Mouse (Mus musculus): ENCODE data around the gene Rbfox3. TPM values are rescaled to one million over a fixed set of nuclear protein-coding genes. Genes with fewer than 3 reads are reported as not detected.

Gene Rbfox3
- polyA plus RNA-seq, 1 experiment from 2014 or later = not detected

DNA sequence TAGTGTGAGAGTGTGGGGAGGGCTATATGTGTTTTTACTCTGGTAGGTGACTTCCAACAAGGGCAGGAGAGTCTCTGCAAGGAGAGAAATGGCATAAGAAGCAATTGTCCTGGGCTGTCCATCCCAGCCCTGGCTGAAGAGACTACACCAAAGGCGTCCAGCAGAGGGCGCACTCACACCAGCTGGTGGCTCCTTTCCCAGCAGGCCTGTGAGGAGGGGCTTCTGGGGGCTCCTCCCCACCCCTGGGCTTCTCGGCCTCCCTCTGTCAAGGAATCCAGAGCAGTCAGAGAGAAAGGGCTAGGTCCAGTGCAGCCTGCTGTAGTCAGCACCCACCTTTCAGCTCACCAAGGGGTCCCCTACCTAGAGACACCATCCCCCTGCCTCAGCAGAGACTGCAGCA, 337.8 kb downstream of the Rbfox3 start:
- no peak overlapping the region for H3K4me3 ChIP-seq (ENCODE audit: inconsistent target)
- no peak overlapping the region for H3K27ac ChIP-seq
- 0% methylated on average over 3 of the region's 3 CpGs for WGBS (ENCODE audit: missing documents)
- H3K79me2 ChIP-seq (ENCODE audit: inconsistent target) = no peaks in the 10 kb centered on the region
- H3K36me3 ChIP-seq (ENCODE audit: inconsistent target) = no peaks in the 10 kb centered on the region

DNA sequence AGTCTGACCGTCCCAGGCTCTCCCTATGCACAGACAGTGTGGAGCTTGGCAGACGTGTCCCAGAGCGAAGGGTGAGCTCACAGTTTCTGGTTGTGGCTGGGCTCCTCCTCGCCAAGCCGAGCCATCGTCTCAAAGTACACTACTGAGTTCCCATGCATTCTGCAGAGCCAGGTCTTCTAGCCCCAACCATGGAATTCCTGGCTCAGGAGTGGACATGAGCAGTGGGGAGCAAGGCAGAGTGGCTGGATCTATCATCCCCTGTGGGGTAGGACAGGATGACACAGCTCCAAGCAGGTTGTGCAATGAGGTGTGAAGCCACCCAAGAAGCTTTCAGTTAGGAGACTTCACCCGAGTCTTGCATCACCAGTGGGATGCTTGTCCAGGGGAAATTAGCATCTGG, 338.4 kb downstream of the Rbfox3 start:
- no peaks in the 10 kb centered on the region for H3K79me2 ChIP-seq (ENCODE audit: inconsistent target)
- WGBS (ENCODE audit: missing documents) = 63% methylated on average over 7 of the region's 7 CpGs
- H3K4me3 ChIP-seq (ENCODE audit: inconsistent target) = no peak overlapping the region
- H3K27ac ChIP-seq = no peak overlapping the region
- H3K36me3 ChIP-seq (ENCODE audit: inconsistent target) = no peaks in the 10 kb centered on the region

GRCm38 (mm10) chr11:118570164-118570563, 341.2 kb downstream of the Rbfox3 start:
- no peaks in the 10 kb centered on the region for H3K79me2 ChIP-seq (ENCODE audit: inconsistent target)
- H3K36me3 ChIP-seq (ENCODE audit: inconsistent target) = no peaks in the 10 kb centered on the region
- no peak overlapping the region for H3K27ac ChIP-seq
- H3K4me3 ChIP-seq (ENCODE audit: inconsistent target) = no peak overlapping the region
- WGBS (ENCODE audit: missing documents) = 3% methylated on average over 27 of the region's 27 CpGs

GRCm38 (mm10) chr11:118569571-118570062, 341.8 kb downstream of the Rbfox3 start:
- WGBS (ENCODE audit: missing documents) = 4% methylated on average over 49 of the region's 51 CpGs
- Histone ChIP-seq H3K4me3 (ENCODE audit: inconsistent target) (no peak overlapping the region), H3K79me2 (ENCODE audit: inconsistent target) (no peaks in the 10 kb centered on the region), H3K36me3 (ENCODE audit: inconsistent target) (no peaks in the 10 kb centered on the region), H3K27ac (no peak overlapping the region)

- WGBS (ENCODE audit: missing documents) = 83% methylated on average over 5 of the region's 5 CpGs
- H3K36me3 ChIP-seq (ENCODE audit: inconsistent target) = no peaks in the 10 kb centered on the region
- no peak overlapping the region for H3K27ac ChIP-seq
- H3K4me3 ChIP-seq (ENCODE audit: inconsistent target) = no peak overlapping the region
- no peaks in the 10 kb centered on the region for H3K79me2 ChIP-seq (ENCODE audit: inconsistent target)
These were observed 347.5 kb downstream of the Rbfox3 start for GRCm38 (mm10) chr11:118563877-118564276.

DNA sequence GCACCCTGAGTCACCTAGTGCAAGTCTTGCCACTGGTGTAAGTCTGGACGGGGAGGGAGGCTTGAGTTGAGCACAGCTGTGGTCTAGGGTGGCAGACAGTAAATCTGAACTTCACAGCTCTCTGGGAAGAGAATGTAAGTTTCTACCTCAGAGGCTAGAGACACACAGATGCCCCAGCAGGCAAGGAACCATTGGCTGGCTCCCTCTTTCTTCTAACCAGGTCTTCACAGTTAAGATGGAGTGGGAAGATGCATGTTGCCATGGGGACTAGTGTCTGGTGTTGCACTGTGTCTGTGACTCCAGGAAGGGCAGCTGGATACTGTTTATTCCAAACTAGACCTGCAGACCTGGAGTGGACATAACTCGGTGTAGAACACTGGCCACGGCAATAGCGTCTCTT, 348.6 kb downstream of the Rbfox3 start:
- 75% methylated on average over 4 of the region's 4 CpGs for WGBS (ENCODE audit: missing documents)
- H3K27ac ChIP-seq = no peak overlapping the region
- H3K36me3 ChIP-seq (ENCODE audit: inconsistent target) = no peaks in the 10 kb centered on the region
- no peaks in the 10 kb centered on the region for H3K79me2 ChIP-seq (ENCODE audit: inconsistent target)
- no peak overlapping the region for H3K4me3 ChIP-seq (ENCODE audit: inconsistent target)

- Histone ChIP-seq H3K79me2 (ENCODE audit: inconsistent target) (no peaks in the 10 kb centered on the region), H3K27ac (no peak overlapping the region), H3K36me3 (ENCODE audit: inconsistent target) (no peaks in the 10 kb centered on the region), H3K4me3 (ENCODE audit: inconsistent target) (no peak overlapping the region)
- 69% methylated on average over 8 of the region's 8 CpGs for WGBS (ENCODE audit: missing documents)
These were observed 353.2 kb downstream of the Rbfox3 start for GRCm38 (mm10) chr11:118558193-118558592.

DNA sequence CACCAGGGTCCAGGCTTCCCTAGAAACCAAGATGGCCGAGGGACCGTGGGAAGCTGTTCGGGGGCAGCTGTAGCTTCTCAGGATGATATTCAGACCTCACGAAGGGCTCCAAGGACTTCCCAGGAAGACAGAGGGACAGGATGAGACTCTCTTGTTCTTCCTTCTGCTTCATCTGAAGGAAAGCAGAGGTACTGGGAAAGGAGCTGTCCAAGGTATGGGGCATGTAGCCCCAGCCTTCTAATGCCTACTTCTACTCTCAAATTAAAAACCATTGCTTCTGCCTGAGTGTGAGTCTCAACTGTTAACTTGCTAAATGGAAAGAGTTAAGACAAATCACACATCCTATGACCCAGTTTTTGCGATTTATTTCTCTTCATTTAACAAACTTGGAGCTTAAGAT, 355.8 kb downstream of the Rbfox3 start:
- no peaks in the 10 kb centered on the region for H3K79me2 ChIP-seq (ENCODE audit: inconsistent target)
- 69% methylated on average over 5 of the region's 5 CpGs for WGBS (ENCODE audit: missing documents)
- no peak overlapping the region for H3K27ac ChIP-seq
- no peaks in the 10 kb centered on the region for H3K36me3 ChIP-seq (ENCODE audit: inconsistent target)
- no peak overlapping the region for H3K4me3 ChIP-seq (ENCODE audit: inconsistent target)

DNA sequence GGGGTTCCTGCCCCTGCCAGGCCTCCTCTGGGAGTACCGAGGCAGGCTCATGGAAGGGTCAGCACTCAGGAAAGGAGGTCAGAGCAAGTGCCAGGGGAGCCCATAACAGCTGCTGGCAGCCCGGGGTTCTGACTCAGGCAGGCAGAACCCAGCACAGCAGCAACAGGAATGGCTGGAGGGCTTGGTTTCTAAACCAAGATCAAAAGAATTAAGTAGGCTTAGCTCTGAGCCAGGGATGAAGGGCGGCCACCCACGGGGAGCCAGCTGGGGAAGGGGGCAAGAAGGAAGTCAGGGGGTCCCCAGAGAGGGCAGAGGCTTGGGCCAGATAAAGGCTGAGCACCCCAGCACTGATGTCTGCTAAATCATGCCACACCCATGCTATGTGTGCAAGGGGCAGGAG, 356.9 kb downstream of the Rbfox3 start:
- H3K79me2 ChIP-seq (ENCODE audit: inconsistent target) = no peaks in the 10 kb centered on the region
- 18% methylated on average over 4 of the region's 4 CpGs for WGBS (ENCODE audit: missing documents)
- H3K36me3 ChIP-seq (ENCODE audit: inconsistent target) = no peaks in the 10 kb centered on the region
- no peak overlapping the region for H3K27ac ChIP-seq
- no peak overlapping the region for H3K4me3 ChIP-seq (ENCODE audit: inconsistent target)

DNA sequence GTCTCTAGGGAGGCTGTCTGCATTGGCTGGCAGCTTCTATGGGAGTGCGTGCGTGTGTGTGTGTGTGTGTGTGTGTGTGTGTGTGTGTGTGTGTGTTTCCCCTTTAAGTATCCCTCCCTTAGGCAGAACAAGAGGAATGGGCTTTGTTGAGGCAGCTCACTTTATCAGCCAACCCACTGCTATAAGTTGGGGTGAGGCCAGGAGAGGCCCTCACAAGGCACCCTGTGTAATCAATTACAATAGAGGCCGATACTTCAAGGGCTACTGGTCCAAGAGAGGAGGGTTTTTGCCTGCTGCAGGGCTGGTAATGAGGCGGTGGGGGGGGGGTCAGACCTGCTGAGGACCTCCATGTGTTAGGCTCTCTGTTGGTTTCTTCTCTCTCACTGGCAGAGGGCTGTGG, 357.5 kb downstream of the Rbfox3 start:
- Histone ChIP-seq H3K79me2 (ENCODE audit: inconsistent target) (no peaks in the 10 kb centered on the region), H3K36me3 (ENCODE audit: inconsistent target) (no peaks in the 10 kb centered on the region), H3K27ac (no peak overlapping the region), H3K4me3 (ENCODE audit: inconsistent target) (no peak overlapping the region)
- 67% methylated on average over 4 of the region's 4 CpGs for WGBS (ENCODE audit: missing documents)

DNA sequence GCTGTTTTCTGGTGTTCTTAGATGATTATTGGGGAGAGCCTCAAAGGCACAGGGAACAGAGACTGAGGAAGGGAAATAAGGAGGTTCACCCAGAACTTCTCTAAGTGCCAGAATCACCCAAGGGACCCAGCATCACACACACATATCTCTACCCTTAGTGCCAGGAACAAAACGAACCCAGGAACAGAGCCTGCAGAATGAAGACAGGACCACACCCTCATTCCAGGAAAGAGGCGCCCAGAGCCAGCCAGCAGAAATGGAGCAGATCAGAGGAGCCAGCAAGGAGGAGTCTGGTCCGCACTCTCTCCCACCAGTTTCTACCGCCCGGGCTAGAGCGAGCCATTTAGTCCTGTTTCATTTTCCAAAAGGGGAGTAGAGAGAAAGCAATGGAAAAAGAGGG, 358.4 kb downstream of the Rbfox3 start:
- WGBS (ENCODE audit: missing documents) = 76% methylated on average over 6 of the region's 6 CpGs

DNA sequence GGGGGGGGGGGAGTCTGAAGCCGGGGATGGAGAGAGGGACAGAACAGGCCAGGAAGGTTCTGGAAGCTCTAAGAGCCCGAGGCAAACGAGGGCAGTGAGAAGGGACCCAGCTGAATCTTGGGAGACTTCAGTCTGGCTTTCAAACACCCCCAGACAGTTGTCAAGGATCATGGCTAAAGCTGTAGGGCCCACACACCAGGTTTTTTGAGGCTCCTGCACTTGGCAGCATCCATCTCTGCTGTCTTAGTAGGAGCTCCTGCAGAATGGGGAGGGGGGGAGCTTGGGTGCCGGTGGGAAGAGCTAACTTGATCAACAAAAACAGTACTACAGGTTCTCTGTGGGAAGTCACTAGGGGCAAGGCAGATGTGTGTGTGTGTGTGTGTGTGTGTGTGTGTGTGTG, 358.9 kb downstream of the Rbfox3 start:
- WGBS (ENCODE audit: missing documents) = 73% methylated on average over 4 of the region's 4 CpGs
- Histone ChIP-seq H3K27ac (no peak overlapping the region), H3K36me3 (ENCODE audit: inconsistent target) (no peaks in the 10 kb centered on the region), H3K79me2 (ENCODE audit: inconsistent target) (no peaks in the 10 kb centered on the region), H3K4me3 (ENCODE audit: inconsistent target) (no peak overlapping the region)

More for the DNA sequence above, 358.4 kb downstream of the Rbfox3 start:
- Histone ChIP-seq H3K79me2 (ENCODE audit: inconsistent target) (no peaks in the 10 kb centered on the region), H3K4me3 (ENCODE audit: inconsistent target) (no peak overlapping the region), H3K27ac (no peak overlapping the region), H3K36me3 (ENCODE audit: inconsistent target) (no peaks in the 10 kb centered on the region)

DNA sequence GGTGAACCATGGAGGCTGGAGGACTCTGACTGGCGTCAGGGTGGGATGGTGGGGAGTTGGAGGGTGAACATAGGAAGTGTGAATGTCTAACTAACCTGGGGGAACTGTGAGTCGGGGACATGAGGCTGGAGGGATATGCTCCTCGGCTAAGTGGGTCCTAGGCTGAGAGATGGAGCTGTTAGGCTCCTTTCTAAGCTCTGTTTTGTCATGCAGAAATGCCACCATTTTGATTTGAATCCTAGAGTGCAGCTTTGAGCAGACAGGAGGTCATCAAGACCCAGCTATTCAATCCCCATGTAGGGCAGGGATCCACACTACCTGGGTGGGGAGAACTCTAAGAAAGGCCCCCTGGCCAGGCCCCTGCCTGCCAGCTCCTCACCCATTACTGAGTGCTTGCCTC, 359.7 kb downstream of the Rbfox3 start:
- WGBS (ENCODE audit: missing documents) = 64% methylated on average over 3 of the region's 3 CpGs
- no peaks in the 10 kb centered on the region for H3K36me3 ChIP-seq (ENCODE audit: inconsistent target)
- H3K79me2 ChIP-seq (ENCODE audit: inconsistent target) = no peaks in the 10 kb centered on the region
- H3K27ac ChIP-seq = no peak overlapping the region
- no peak overlapping the region for H3K4me3 ChIP-seq (ENCODE audit: inconsistent target)

DNA sequence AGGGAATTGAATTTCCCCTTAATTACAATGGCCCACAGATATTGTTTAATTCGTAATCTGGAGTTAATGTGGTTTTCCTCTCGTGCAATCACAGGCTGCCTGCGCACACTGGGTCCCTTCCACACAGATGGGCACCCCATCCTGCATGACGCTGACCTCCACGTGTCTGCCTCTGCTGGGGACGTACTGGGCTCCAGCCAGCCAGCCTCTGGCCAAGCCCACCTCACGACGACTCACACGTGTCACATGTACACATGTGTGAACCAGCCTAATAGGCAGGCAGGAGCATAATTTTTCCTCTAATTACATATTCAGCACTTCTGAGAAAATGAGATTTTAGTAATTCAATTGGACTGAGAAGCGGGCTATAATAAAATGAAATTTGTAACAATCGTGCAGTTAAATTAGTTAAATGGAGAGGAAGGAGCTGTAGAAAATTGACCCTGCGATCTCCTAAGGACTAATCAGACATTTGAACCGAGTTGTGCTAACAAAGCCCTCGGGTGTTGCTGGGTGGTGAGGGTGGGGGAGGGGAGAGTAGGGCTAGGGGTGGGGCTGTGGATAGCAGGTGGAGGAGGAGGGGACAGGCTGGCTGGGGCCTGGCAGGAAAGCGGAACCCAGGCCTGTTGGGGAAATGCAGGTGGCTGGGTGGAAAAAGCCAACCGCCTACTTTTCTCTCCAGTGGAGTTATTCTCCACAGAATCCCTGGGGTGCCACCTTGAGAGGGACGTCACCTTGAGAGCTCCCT, 360.4 kb downstream of the Rbfox3 start:
- no peak overlapping the region for H3K27ac ChIP-seq
- H3K36me3 ChIP-seq (ENCODE audit: inconsistent target) = no peaks in the 10 kb centered on the region
- no peaks in the 10 kb centered on the region for H3K79me2 ChIP-seq (ENCODE audit: inconsistent target)
- no peak overlapping the region for H3K4me3 ChIP-seq (ENCODE audit: inconsistent target)
- 44% methylated on average over 17 of the region's 17 CpGs for WGBS (ENCODE audit: missing documents)

GRCm38 (mm10) chr11:118548242-118548641, 363.2 kb downstream of the Rbfox3 start:
- no peaks in the 10 kb centered on the region for H3K79me2 ChIP-seq (ENCODE audit: inconsistent target)
- no peak overlapping the region for H3K27ac ChIP-seq
- no peaks in the 10 kb centered on the region for H3K36me3 ChIP-seq (ENCODE audit: inconsistent target)
- whole genome bisulfite sequencing (ENCODE audit: missing documents) = 77% methylated on average over 9 of the region's 9 CpGs
- no peak overlapping the region for H3K4me3 ChIP-seq (ENCODE audit: inconsistent target)

- Histone ChIP-seq H3K36me3 (ENCODE audit: inconsistent target) (no peaks in the 10 kb centered on the region), H3K79me2 (ENCODE audit: inconsistent target) (no peaks in the 10 kb centered on the region), H3K4me3 (ENCODE audit: inconsistent target) (no peak overlapping the region), H3K27ac (no peak overlapping the region)
- WGBS (ENCODE audit: missing documents) = 72% methylated on average over 8 of the region's 8 CpGs
These were observed 365.1 kb downstream of the Rbfox3 start for GRCm38 (mm10) chr11:118546269-118546668.
